In the genomic region with DNA sequence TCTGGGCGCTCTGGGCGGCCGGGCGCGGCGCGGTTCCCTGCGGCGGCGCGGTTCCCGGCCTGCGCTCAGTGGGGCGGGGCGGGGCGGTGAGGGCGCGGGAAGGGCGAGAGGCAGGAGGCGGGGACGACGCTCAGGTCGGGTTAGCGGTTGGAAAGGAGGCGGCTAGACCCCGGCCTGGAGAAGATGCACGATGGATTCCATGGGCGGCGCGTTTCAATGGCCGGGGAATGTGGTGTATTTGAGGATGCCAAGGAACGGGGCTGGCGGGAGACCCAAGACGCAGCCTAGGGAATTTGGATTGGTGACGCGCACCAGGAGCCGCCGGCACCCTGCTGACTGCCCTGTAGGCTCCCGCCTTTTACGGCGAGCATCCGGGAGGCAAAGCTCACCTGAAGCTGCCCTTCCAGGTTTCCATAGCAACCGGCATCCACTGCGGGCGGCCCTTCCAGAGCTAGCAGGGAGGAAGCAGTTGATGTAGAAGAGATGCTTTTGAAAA, we compare ENCODE assay signal across 8 mouse cellular contexts. TPM values are rescaled to one million over a fixed set of nuclear protein-coding genes. Genes with fewer than 3 reads are reported as not detected.
A peak's percentile ranks its signal among the peaks of the same experiment; 100 is the strongest.
DNase-seq lines count a peak whose midpoint lies in the region; ATAC-seq and TF ChIP-seq lines count a peak whose summit lies in the region.

No protein-coding gene starts in this region.

- peak; percentile 57 for DNase-seq in layer of hippocampus, adult 11-12 months (ENCODE audit: low spot score)
- DNase-seq in layer of hippocampus, adult 9-10 months (ENCODE audit: low spot score): no peak
- peak; percentile 92 for DNase-seq in brain, adult 2 months (ENCODE audit: low read depth, low spot score)
- DNase-seq in intestine, embryonic 14.5 days (ENCODE audit: low spot score): no peak
- peak; percentile 59 for DNase-seq in limb, embryonic 14.5 days (ENCODE audit: low spot score)
- peak; percentile 74 for DNase-seq in midbrain, postnatal 0 days (ENCODE audit: low spot score)
- peak; percentile 55 for DNase-seq in thymus, postnatal 25 days

- peak overlapping the region; percentile 68 for H3K4me3 ChIP-seq in intestine, embryonic 14.5 days (ENCODE audit: low read depth, low read length)
- H3K4me3 ChIP-seq in limb, embryonic 14.5 days (replicated peaks; ENCODE audit: low read length): peak overlapping the region; percentile 87
- peak overlapping the region; percentile 93 for H3K4me3 ChIP-seq in midbrain, postnatal 0 days (ENCODE audit: low read depth, low read length)

- H3K36me3 ChIP-seq in intestine, embryonic 14.5 days (ENCODE audit: control insufficient read depth, insufficient read depth, low read length): peaks cover 39% of the 10 kb centered on the region
- peaks cover 31% of the 10 kb centered on the region for H3K36me3 ChIP-seq in limb, embryonic 14.5 days (ENCODE audit: control insufficient read depth, insufficient read depth, low read length)
- H3K36me3 ChIP-seq in midbrain, postnatal 0 days (ENCODE audit: insufficient read depth, low read length): peaks cover 25% of the 10 kb centered on the region

- no peaks in the 10 kb centered on the region for H3K9me3 ChIP-seq in intestine, embryonic 14.5 days (ENCODE audit: control insufficient read depth, low read length)
- H3K9me3 ChIP-seq in limb, embryonic 14.5 days (ENCODE audit: control insufficient read depth, low read length): no peaks in the 10 kb centered on the region
- no peaks in the 10 kb centered on the region for H3K9me3 ChIP-seq in midbrain, postnatal 0 days (ENCODE audit: low read length)

- TF ChIP-seq CTCF in midbrain, postnatal 0 days (IDR thresholded peaks at IDR 0.05): no peak

- 0% methylated on average over 45 of the region's 45 CpGs for WGBS in intestine, embryonic 14.5 days
- WGBS in limb, embryonic 14.5 days: 0% methylated on average over 35 of the region's 45 CpGs
- under 1% methylated on average over 31 of the region's 45 CpGs for WGBS in midbrain, postnatal 0 days

- peak overlapping the region; percentile 84 for H3K4me2 ChIP-seq in intestine, embryonic 14.5 days (ENCODE audit: low read length)
- peak overlapping the region; percentile 83 for H3K4me2 ChIP-seq in limb, embryonic 14.5 days (replicated peaks; ENCODE audit: low read depth, low read length, severe bottlenecking)
- peak overlapping the region; percentile 68 for H3K4me2 ChIP-seq in midbrain, postnatal 0 days (ENCODE audit: low read depth, low read length, poor library complexity, severe bottlenecking)

- no peaks in the 10 kb centered on the region for H3K27me3 ChIP-seq in intestine, embryonic 14.5 days (replicated peaks; ENCODE audit: control insufficient read depth, insufficient read depth, low read length)
- H3K27me3 ChIP-seq in limb, embryonic 14.5 days (ENCODE audit: control insufficient read depth, insufficient read depth, low read length): no peaks in the 10 kb centered on the region
- no peaks in the 10 kb centered on the region for H3K27me3 ChIP-seq in midbrain, postnatal 0 days (ENCODE audit: insufficient read depth, low read length)

- H3K27ac ChIP-seq in intestine, embryonic 14.5 days (ENCODE audit: low read depth): peak overlapping the region; percentile 93
- H3K27ac ChIP-seq in limb, embryonic 14.5 days (replicated peaks; ENCODE audit: low read depth, low read length): peak overlapping the region; percentile 95
- peak overlapping the region; percentile 97 for H3K27ac ChIP-seq in midbrain, postnatal 0 days (ENCODE audit: low read depth, low read length)

- peaks cover 11% of the 10 kb centered on the region for H3K4me1 ChIP-seq in intestine, embryonic 14.5 days (replicated peaks; ENCODE audit: control insufficient read depth, insufficient read depth, low read length)
- H3K4me1 ChIP-seq in limb, embryonic 14.5 days (ENCODE audit: control insufficient read depth, insufficient read depth, low read length): peaks cover 10% of the 10 kb centered on the region
- no peaks in the 10 kb centered on the region for H3K4me1 ChIP-seq in midbrain, postnatal 0 days (ENCODE audit: insufficient read depth, low read length)

- H3K9ac ChIP-seq in intestine, embryonic 14.5 days (ENCODE audit: low read length): peak overlapping the region; percentile 74
- H3K9ac ChIP-seq in limb, embryonic 14.5 days (ENCODE audit: low read depth, low read length, severe bottlenecking): peak overlapping the region; percentile 86
- peak overlapping the region; percentile 90 for H3K9ac ChIP-seq in midbrain, postnatal 0 days (replicated peaks; ENCODE audit: low read length, poor library complexity, severe bottlenecking)

- no peak for TF ChIP-seq POLR2A in limb, embryonic 14.5 days (IDR thresholded peaks at IDR 0.05; ENCODE audit: borderline replicate concordance, extremely low read depth, insufficient read depth, insufficient read length)

- peak; percentile 90 for ATAC-seq in erythroblast, adult 5-6 weeks (replicated peaks; ENCODE audit: low FRiP score, poor library complexity, severe bottlenecking)
- ATAC-seq in intestine, embryonic 14.5 days (replicated peaks; ENCODE audit: low FRiP score, low TSS enrichment, low read depth): peak; percentile 95
- ATAC-seq in limb, embryonic 14.5 days (ENCODE audit: low FRiP score, low read depth): peak; percentile 93
- ATAC-seq in midbrain, postnatal 0 days (ENCODE audit: low FRiP score): peak; percentile 86

RNA-seq across cellular contexts. Expression of gene Meaf6, which starts 0.5 kb away (rescaled TPM):
- 15.0 and 20.8 TPM in 2 replicates for total RNA-seq in erythroblast, adult 5-6 weeks (2015; ENCODE audit: low replicate concordance)
- 20.4 and 34.7 TPM in 2 replicates for total RNA-seq in erythroblast, adult 5-6 weeks (2017; ENCODE audit: low replicate concordance)
- 60.2 and 63.0 TPM in 2 replicates for polyA plus RNA-seq in intestine, embryonic 14.5 days (2014; fragmentation: Nextera tagmentation; extraction: Ambion mirVana)
- polyA plus RNA-seq in limb, embryonic 14.5 days (2012; rRNA removed): 71.7 and 74.5 TPM in 2 replicates
- polyA plus RNA-seq in limb, embryonic 14.5 days (2014; fragmentation: Nextera tagmentation; extraction: Ambion mirVana): 60.1 and 64.3 TPM in 2 replicates
- 82.6 and 95.2 TPM in 2 replicates for total RNA-seq in midbrain, postnatal 0 days (2014; rRNA removed)
- 139 and 170 TPM in 2 replicates for polyA plus RNA-seq in midbrain, postnatal 0 days (2015; fragmentation: Nextera tagmentation; extraction: Ambion mirVana)

RNA-seq across cellular contexts. Expression of gene Snip1, which starts 18.9 kb away (rescaled TPM):
- 5.9 and 9.8 TPM in 2 replicates for total RNA-seq in erythroblast, adult 5-6 weeks (2015; ENCODE audit: low replicate concordance)
- 7.5 and 17.4 TPM in 2 replicates for total RNA-seq in erythroblast, adult 5-6 weeks (2017; ENCODE audit: low replicate concordance)
- polyA plus RNA-seq in intestine, embryonic 14.5 days (2014; fragmentation: Nextera tagmentation; extraction: Ambion mirVana): 28.8 and 30.4 TPM in 2 replicates
- 20.5 and 20.7 TPM in 2 replicates for polyA plus RNA-seq in limb, embryonic 14.5 days (2012; rRNA removed)
- polyA plus RNA-seq in limb, embryonic 14.5 days (2014; fragmentation: Nextera tagmentation; extraction: Ambion mirVana): 33.1 and 35.0 TPM in 2 replicates
- 33.5 and 35.1 TPM in 2 replicates for total RNA-seq in midbrain, postnatal 0 days (2014; rRNA removed)
- polyA plus RNA-seq in midbrain, postnatal 0 days (2015; fragmentation: Nextera tagmentation; extraction: Ambion mirVana): 16.0 and 17.1 TPM in 2 replicates

RNA-seq across cellular contexts. Expression of gene Dnali1, which starts 19.9 kb away (rescaled TPM):
- total RNA-seq in erythroblast, adult 5-6 weeks (2015; ENCODE audit: low replicate concordance): not detected in 2 replicates
- total RNA-seq in erythroblast, adult 5-6 weeks (2017; ENCODE audit: low replicate concordance): not detected in 2 replicates
- polyA plus RNA-seq in intestine, embryonic 14.5 days (2014; fragmentation: Nextera tagmentation; extraction: Ambion mirVana): 0.14 TPM in 1 of 2 replicates, not detected in the other
- polyA plus RNA-seq in limb, embryonic 14.5 days (2012; rRNA removed): 0.05 and 0.06 TPM in 2 replicates
- 0.11 and 0.18 TPM in 2 replicates for polyA plus RNA-seq in limb, embryonic 14.5 days (2014; fragmentation: Nextera tagmentation; extraction: Ambion mirVana)
- total RNA-seq in midbrain, postnatal 0 days (2014; rRNA removed): 0.47 and 3.1 TPM in 2 replicates
- 1.3 TPM in 2 replicates for polyA plus RNA-seq in midbrain, postnatal 0 days (2015; fragmentation: Nextera tagmentation; extraction: Ambion mirVana)

RNA-seq across cellular contexts. Expression of gene Zc3h12a, which starts 42.2 kb away (rescaled TPM):
- total RNA-seq in erythroblast, adult 5-6 weeks (2015; ENCODE audit: low replicate concordance): 1.3 and 1.5 TPM in 2 replicates
- 1.2 TPM in 1 of 2 replicates, not detected in the other for total RNA-seq in erythroblast, adult 5-6 weeks (2017; ENCODE audit: low replicate concordance)
- 0.81 and 1.2 TPM in 2 replicates for polyA plus RNA-seq in intestine, embryonic 14.5 days (2014; fragmentation: Nextera tagmentation; extraction: Ambion mirVana)
- 3.0 and 3.2 TPM in 2 replicates for polyA plus RNA-seq in limb, embryonic 14.5 days (2012; rRNA removed)
- polyA plus RNA-seq in limb, embryonic 14.5 days (2014; fragmentation: Nextera tagmentation; extraction: Ambion mirVana): 1.4 and 1.7 TPM in 2 replicates
- 0.88 and 2.5 TPM in 2 replicates for total RNA-seq in midbrain, postnatal 0 days (2014; rRNA removed)
- polyA plus RNA-seq in midbrain, postnatal 0 days (2015; fragmentation: Nextera tagmentation; extraction: Ambion mirVana): 0.12 and 0.20 TPM in 2 replicates

Comparison
In these comparisons a context has a peak if more than half of its experiments do, and no peak if none do; other contexts are left out.
1. DNase-seq: peak in layer of hippocampus, adult 11-12 months (single experiment), brain, adult 2 months (single experiment), limb, embryonic 14.5 days (single experiment), midbrain, postnatal 0 days (single experiment) and thymus, postnatal 25 days (single experiment); none in layer of hippocampus, adult 9-10 months (single experiment) and intestine, embryonic 14.5 days (single experiment).
2. Peak in every context shown above with its lines, with median percentiles within 50 percentile points of each other: ATAC-seq, H3K27ac ChIP-seq, H3K4me2 ChIP-seq, H3K4me3 ChIP-seq and H3K9ac ChIP-seq.